Mouse (Mus musculus) frontal cortex, adult 2 months (tissue): ENCODE data around the gene Galnt12. TPM values are rescaled to one million over a fixed set of nuclear protein-coding genes. Genes with fewer than 3 reads are reported as not detected.

Experiments
- DNase-seq, 2 experiments: peaks; one replicate each; pipeline ENCODE4 v3.0.0; 2022; ENCODE audit warnings: low spot score in 1 of 2; ENCODE audit errors: extremely low spot score in 1 of 2
- polyA plus RNA-seq: library from polyadenylated mRNA; depleted of rRNA; stranded (reverse); fragments of >200 nt; gene quantifications from 2 replicates; pipeline ENCODE4 v1.2.3, GENCODE M21; 2012; rRNA removed

Galnt12 gene
- polyA plus RNA-seq, 1 experiment, result 2.1 TPM

GRCm38 (mm10) chr4:47146561-47146960 lies 54.9 kb downstream of the Galnt12 start:
- DNase-seq, result no peak

GRCm38 (mm10) chr4:47149963-47150362 lies 58.3 kb downstream of the Galnt12 start:
- no peak for DNase-seq

GRCm38 (mm10) chr4:47150806-47151205 lies 59.1 kb downstream of the Galnt12 start:
- DNase-seq, result no peak

GRCm38 (mm10) chr4:47151553-47152183 lies 60.0 kb downstream of the Galnt12 start:
- no peak for DNase-seq

- no peak for DNase-seq
Observed at GRCm38 (mm10) chr4:47161103-47161755, 69.5 kb downstream of the Galnt12 start.

- DNase-seq, result no peak
Observed at GRCm38 (mm10) chr4:47161756-47162587, 70.3 kb downstream of the Galnt12 start.

- no peak for DNase-seq
Observed at GRCm38 (mm10) chr4:47172314-47172713, 80.6 kb downstream of the Galnt12 start.

Other genes with a start within 250 kb of the Galnt12 start
- gene Gabbr2, start 100.0 kb upstream of the Galnt12 start, polyA plus RNA-seq, result 95.3 and 104 TPM in 2 replicates
- 14.7 and 15.5 TPM in 2 replicates for gene Anks6, start 34.5 kb upstream of the Galnt12 start, polyA plus RNA-seq
- gene Col15a1, start 116.3 kb downstream of the Galnt12 start, polyA plus RNA-seq, result 9.3 and 13.5 TPM in 2 replicates